Mouse (Mus musculus) skeletal muscle tissue, postnatal 0 days (tissue): ENCODE measurements around the gene Ctsm. TPM values are rescaled to one million over a fixed set of nuclear protein-coding genes. Genes with fewer than 3 reads are reported as not detected.

Experiments
- polyA plus RNA-seq: library from polyadenylated mRNA; unstranded; fragments of >200 nt; fragmentation: Nextera tagmentation; extraction: Ambion mirVana; gene quantifications from 2 replicates; pipeline ENCODE4 v1.2.1, GENCODE M21; 2015

The Ctsm gene
- not detected in 2 replicates for polyA plus RNA-seq

DNA sequence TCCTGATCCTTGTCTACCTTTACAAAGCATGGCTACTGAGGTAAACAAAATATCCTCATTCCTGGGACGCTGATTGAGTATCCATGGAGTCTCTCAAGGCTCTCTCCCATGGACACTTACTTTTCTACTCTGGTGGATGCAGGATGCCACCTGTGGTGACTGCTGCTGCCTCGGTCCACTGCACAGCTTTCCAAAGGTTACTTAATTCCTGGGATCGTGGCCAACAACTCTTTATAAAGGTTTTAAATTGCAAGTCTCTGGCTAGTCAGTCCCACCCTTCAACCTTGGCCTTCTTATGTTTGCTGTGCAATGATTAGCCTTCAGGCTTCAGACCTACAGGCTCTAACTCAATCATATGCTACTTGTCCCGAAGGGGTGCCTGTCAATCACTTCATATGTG, at the start of gene Ctsm:
Gene Ctsm (minus strand): TSS at position 209 of the 400 bp plus-strand sequence.

GRCm38 (mm10) chr13:61570027-61570426, 28.4 kb upstream of the Ctsm start, which contains the start of gene Cts3:
Gene Cts3 (minus strand): TSS chr13:61570127.

GRCm38 (mm10) chr13:61568074-61568473, 26.4 kb upstream of the Ctsm start, which contains the start of gene Gm49352:
Gene Gm49352 (minus strand): TSS chr13:61568174.

Other genes starting within 250 kb of the Ctsm start
- not detected in 2 replicates for gene Cts7, start 183.6 kb downstream of the Ctsm start, polyA plus RNA-seq
- not detected in 2 replicates for gene Gm49352, start 26.3 kb upstream of the Ctsm start, polyA plus RNA-seq
- not detected in 2 replicates for gene Cts3, start 28.3 kb upstream of the Ctsm start, polyA plus RNA-seq